Mouse (Mus musculus): ENCODE measurements around the gene Trim21. TPM values are rescaled to one million over a fixed set of nuclear protein-coding genes. Genes with fewer than 3 reads are reported as not detected.

The Trim21 gene
- polyA plus RNA-seq (2011; ENCODE audit: insufficient read depth, insufficient read length, low read depth, missing spikeins): 8.6 and 9.9 TPM in 2 replicates

- H3K9ac ChIP-seq (ENCODE audit: low read depth, poor library complexity, severe bottlenecking): no peak within 1 kb of the TSS
- no peaks in the 10 kb centered on the region for H3K9me3 ChIP-seq (replicated peaks; ENCODE audit: control insufficient read depth, insufficient read depth, low read length, poor library complexity, severe bottlenecking)
- no peaks in the 10 kb centered on the region for H3K4me1 ChIP-seq (ENCODE audit: control insufficient read depth, insufficient read depth, low read length)
- H3K27ac ChIP-seq (ENCODE audit: insufficient read depth, low read length): no peak within 1 kb of the TSS
- TF ChIP-seq CTCF (IDR thresholded peaks at IDR 0.05; ENCODE audit: low read depth, low read length) (no peak), POLR2A (IDR thresholded peaks at IDR 0.05; ENCODE audit: insufficient read depth, low read length) (no peak), EP300 (IDR thresholded peaks at IDR 0.05; ENCODE audit: insufficient read depth, low read depth, low read length) (no peak)
- H3K4me3 ChIP-seq (ENCODE audit: low read depth, low read length): peak within 1 kb of the TSS; percentile 45
- no peaks in the 10 kb centered on the region for H3K36me3 ChIP-seq (ENCODE audit: control insufficient read depth, insufficient read depth, low read length, poor library complexity, severe bottlenecking)
- no peaks in the 10 kb centered on the region for H3K27me3 ChIP-seq (ENCODE audit: control insufficient read depth, insufficient read depth, low read length, poor library complexity, severe bottlenecking)
Observed at GRCm38 (mm10) chr7:102564999-102565997, at the start of gene Trim21. Gene Trim21, minus strand, starts transcription at chr7:102565486.

GRCm38 (mm10) chr7:102597378-102598031 lies 32.2 kb upstream of the Trim21 start, which contains the start of gene Olfr552:
Gene Olfr552, plus strand, starts transcription at chr7:102597770.
- H3K9me3 ChIP-seq (replicated peaks; ENCODE audit: control insufficient read depth, insufficient read depth, low read length, poor library complexity, severe bottlenecking): no peaks in the 10 kb centered on the region
- H3K4me3 ChIP-seq (ENCODE audit: low read depth, low read length): no peak within 1 kb of the TSS
- no peaks in the 10 kb centered on the region for H3K36me3 ChIP-seq (ENCODE audit: control insufficient read depth, insufficient read depth, low read length, poor library complexity, severe bottlenecking)
- H3K27me3 ChIP-seq (ENCODE audit: control insufficient read depth, insufficient read depth, low read length, poor library complexity, severe bottlenecking): no peaks in the 10 kb centered on the region
- TF ChIP-seq EP300 (IDR thresholded peaks at IDR 0.05; ENCODE audit: insufficient read depth, low read depth, low read length) (no peak), CTCF (IDR thresholded peaks at IDR 0.05; ENCODE audit: low read depth, low read length) (no peak), POLR2A (IDR thresholded peaks at IDR 0.05; ENCODE audit: insufficient read depth, low read length) (no peak)
- H3K9ac ChIP-seq (ENCODE audit: low read depth, poor library complexity, severe bottlenecking): no peak within 1 kb of the TSS
- no peak within 1 kb of the TSS for H3K27ac ChIP-seq (ENCODE audit: insufficient read depth, low read length)
- H3K4me1 ChIP-seq (ENCODE audit: control insufficient read depth, insufficient read depth, low read length): no peaks in the 10 kb centered on the region

GRCm38 (mm10) chr7:102591786-102592185 lies 26.5 kb upstream of the Trim21 start, which contains the start of gene Olfr551:
Gene Olfr551, minus strand, starts transcription at chr7:102591886.
- no peak for TF ChIP-seq POLR2A (IDR thresholded peaks at IDR 0.05; ENCODE audit: insufficient read depth, low read length)
- no peak for TF ChIP-seq CTCF (IDR thresholded peaks at IDR 0.05; ENCODE audit: low read depth, low read length)
- TF ChIP-seq EP300 (IDR thresholded peaks at IDR 0.05; ENCODE audit: insufficient read depth, low read depth, low read length): no peak
- Histone ChIP-seq H3K4me3 (ENCODE audit: low read depth, low read length) (no peak within 1 kb of the TSS), H3K36me3 (ENCODE audit: control insufficient read depth, insufficient read depth, low read length, poor library complexity, severe bottlenecking) (no peaks in the 10 kb centered on the region), H3K9me3 (replicated peaks; ENCODE audit: control insufficient read depth, insufficient read depth, low read length, poor library complexity, severe bottlenecking) (no peaks in the 10 kb centered on the region), H3K27me3 (ENCODE audit: control insufficient read depth, insufficient read depth, low read length, poor library complexity, severe bottlenecking) (no peaks in the 10 kb centered on the region), H3K4me1 (ENCODE audit: control insufficient read depth, insufficient read depth, low read length) (no peaks in the 10 kb centered on the region), H3K9ac (ENCODE audit: low read depth, poor library complexity, severe bottlenecking) (no peak within 1 kb of the TSS), H3K27ac (ENCODE audit: insufficient read depth, low read length) (no peak within 1 kb of the TSS)

- Histone ChIP-seq H3K27ac (ENCODE audit: insufficient read depth, low read length) (no peak overlapping the region), H3K9me3 (replicated peaks; ENCODE audit: control insufficient read depth, insufficient read depth, low read length, poor library complexity, severe bottlenecking) (no peaks in the 10 kb centered on the region), H3K9ac (ENCODE audit: low read depth, poor library complexity, severe bottlenecking) (no peak overlapping the region), H3K36me3 (ENCODE audit: control insufficient read depth, insufficient read depth, low read length, poor library complexity, severe bottlenecking) (no peaks in the 10 kb centered on the region), H3K27me3 (ENCODE audit: control insufficient read depth, insufficient read depth, low read length, poor library complexity, severe bottlenecking) (no peaks in the 10 kb centered on the region), H3K4me3 (ENCODE audit: low read depth, low read length) (no peak overlapping the region), H3K4me1 (ENCODE audit: control insufficient read depth, insufficient read depth, low read length) (no peaks in the 10 kb centered on the region)
- TF ChIP-seq POLR2A (IDR thresholded peaks at IDR 0.05; ENCODE audit: insufficient read depth, low read length) (no peak), CTCF (IDR thresholded peaks at IDR 0.05; ENCODE audit: low read depth, low read length) (no peak), EP300 (IDR thresholded peaks at IDR 0.05; ENCODE audit: insufficient read depth, low read depth, low read length) (no peak)
Observed at GRCm38 (mm10) chr7:102575998-102576397, 10.7 kb upstream of the Trim21 start.

- H3K27ac ChIP-seq (ENCODE audit: insufficient read depth, low read length): no peak overlapping the region
- no peaks in the 10 kb centered on the region for H3K36me3 ChIP-seq (ENCODE audit: control insufficient read depth, insufficient read depth, low read length, poor library complexity, severe bottlenecking)
- no peak overlapping the region for H3K4me3 ChIP-seq (ENCODE audit: low read depth, low read length)
- H3K4me1 ChIP-seq (ENCODE audit: control insufficient read depth, insufficient read depth, low read length): no peaks in the 10 kb centered on the region
- TF ChIP-seq CTCF (IDR thresholded peaks at IDR 0.05; ENCODE audit: low read depth, low read length): no peak
- no peak for TF ChIP-seq EP300 (IDR thresholded peaks at IDR 0.05; ENCODE audit: insufficient read depth, low read depth, low read length)
- TF ChIP-seq POLR2A (IDR thresholded peaks at IDR 0.05; ENCODE audit: insufficient read depth, low read length): no peak
- no peak overlapping the region for H3K9ac ChIP-seq (ENCODE audit: low read depth, poor library complexity, severe bottlenecking)
- no peaks in the 10 kb centered on the region for H3K9me3 ChIP-seq (replicated peaks; ENCODE audit: control insufficient read depth, insufficient read depth, low read length, poor library complexity, severe bottlenecking)
- H3K27me3 ChIP-seq (ENCODE audit: control insufficient read depth, insufficient read depth, low read length, poor library complexity, severe bottlenecking): no peaks in the 10 kb centered on the region
Observed at GRCm38 (mm10) chr7:102573174-102573830, 8.0 kb upstream of the Trim21 start.
